Mouse (Mus musculus): ENCODE data around the gene Bcl3. TPM values are rescaled to one million over a fixed set of nuclear protein-coding genes. Genes with fewer than 3 reads are reported as not detected.
"Not testable (repeated sequence)": the region's sequence is repeated elsewhere in the genome, so short reads cannot be mapped to it uniquely, and the experiment has no call there.

The Bcl3 gene
- polyA plus RNA-seq, 1 experiment from 2014 or later = 3.3 TPM

DNA sequence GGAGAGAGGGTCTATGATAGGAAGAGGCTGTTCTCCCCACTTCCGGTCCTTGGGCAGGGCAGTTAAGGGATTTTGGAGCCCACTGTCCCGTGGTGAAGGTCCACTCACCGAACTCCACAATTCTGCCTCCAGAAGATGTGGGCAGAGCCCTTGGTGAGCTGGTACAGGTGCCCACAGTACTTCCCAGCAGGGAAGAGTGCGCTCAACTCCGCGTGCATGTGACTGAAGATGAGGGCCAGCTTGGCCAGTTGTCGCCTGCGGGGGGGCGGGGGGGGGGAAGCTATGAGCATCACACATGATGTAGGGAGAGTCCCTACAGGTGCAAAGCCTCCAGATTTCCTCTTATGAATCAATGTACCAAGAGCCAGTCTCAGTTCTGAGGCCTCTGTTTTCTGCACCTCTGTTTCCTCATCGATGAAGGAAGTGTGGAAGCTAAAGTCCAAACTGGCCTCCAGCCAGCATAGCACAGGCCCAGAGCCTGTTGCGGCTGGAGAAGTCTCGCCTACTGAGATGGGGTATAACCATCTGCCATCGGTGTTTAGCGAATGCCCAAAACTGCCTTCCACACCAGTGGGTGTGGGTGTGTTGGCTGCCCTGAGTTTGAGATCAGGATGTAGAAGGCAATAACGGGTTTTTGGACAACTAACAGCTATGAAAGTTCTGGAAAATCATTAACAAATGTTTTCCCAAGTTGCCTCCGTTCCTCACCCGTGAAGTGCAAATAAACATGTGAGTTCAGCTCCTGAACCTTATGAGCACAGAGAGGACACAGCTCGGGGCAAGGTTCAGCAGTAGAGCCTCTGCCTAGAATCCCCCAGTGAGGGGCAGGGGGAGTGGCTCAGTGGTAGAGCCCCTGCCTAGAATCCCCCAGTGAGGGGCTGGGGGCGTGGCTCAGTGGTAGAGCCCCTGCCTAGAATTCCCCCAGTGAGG is 29.6 kb downstream of the Bcl3 start:
- H3K27ac ChIP-seq (ENCODE audit: low read length) = no peak overlapping the region
- 83% methylated on average over 19 of the region's 19 CpGs for WGBS

DNA sequence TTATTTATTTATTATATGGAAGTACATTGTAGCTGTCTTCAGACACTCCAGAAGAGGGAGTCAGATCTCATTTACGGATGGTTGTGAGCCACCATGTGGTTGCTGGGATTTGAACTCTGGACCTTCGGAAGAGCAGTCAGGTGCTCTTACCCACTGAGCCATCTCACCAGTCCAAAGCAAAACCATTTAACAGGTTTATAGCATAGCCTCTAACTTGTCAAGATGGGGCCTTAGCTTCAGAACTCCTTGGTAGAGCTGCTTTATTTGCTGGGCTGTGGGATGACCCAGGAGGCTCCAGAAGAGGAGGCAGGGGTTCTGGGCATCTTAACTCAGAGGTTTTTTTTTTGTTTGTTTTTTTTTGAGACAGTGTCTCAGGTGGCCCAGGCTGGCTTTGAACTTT is 31.1 kb downstream of the Bcl3 start:
- not testable (repeated sequence) for H3K9me3 ChIP-seq (ENCODE audit: low read length); ATAC-seq (ENCODE audit: low FRiP score, low TSS enrichment)
- WGBS = 83% methylated on average over 2 of the region's 2 CpGs

More for the DNA sequence above, 29.6 kb downstream of the Bcl3 start:
- Histone ChIP-seq H3K4me2 (replicated peaks; ENCODE audit: low read depth, low read length) (no peak overlapping the region), H3K9ac (replicated peaks; ENCODE audit: low read length) (no peak overlapping the region), H3K36me3 (ENCODE audit: insufficient read depth, low read length) (no peaks in the 10 kb centered on the region), H3K4me1 (ENCODE audit: insufficient read depth, low read length) (no peaks in the 10 kb centered on the region), H3K27me3 (ENCODE audit: insufficient read depth, low read length) (peaks cover 18% of the 10 kb centered on the region), H3K9me3 (ENCODE audit: low read length) (no peaks in the 10 kb centered on the region), H3K4me3 (ENCODE audit: low read length) (no peak overlapping the region)
- no peak for ATAC-seq (ENCODE audit: low FRiP score, low TSS enrichment)

DNA sequence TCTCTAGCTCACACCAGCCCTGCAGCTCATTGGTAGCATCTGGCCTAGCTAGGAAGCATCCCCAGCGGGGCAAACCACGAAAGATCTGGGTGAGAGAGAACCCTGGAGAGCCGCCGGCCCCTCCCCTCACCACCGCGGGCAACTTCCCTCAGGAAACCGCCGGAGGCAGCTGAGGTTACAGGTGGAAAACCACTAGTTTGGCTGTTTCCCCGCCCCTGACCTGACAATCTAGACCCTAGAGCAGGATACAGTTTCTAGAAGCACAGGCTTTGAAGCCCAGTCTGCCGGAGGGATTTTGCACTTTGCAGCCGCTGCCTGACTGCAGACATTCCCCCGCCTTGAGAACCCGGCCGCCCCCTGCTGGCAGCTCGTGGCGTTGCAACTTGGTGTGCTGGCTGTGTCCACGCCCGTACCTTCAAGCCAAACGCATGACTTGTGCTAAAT is 32.6 kb downstream of the Bcl3 start:
- Histone ChIP-seq H3K9me3 (ENCODE audit: low read length) (no peaks in the 10 kb centered on the region), H3K4me3 (ENCODE audit: low read length) (peak overlapping the region; percentile 41), H3K27ac (ENCODE audit: low read length) (no peak overlapping the region), H3K9ac (replicated peaks; ENCODE audit: low read length) (peak overlapping the region; percentile 67), H3K27me3 (ENCODE audit: insufficient read depth, low read length) (no peaks in the 10 kb centered on the region), H3K4me2 (replicated peaks; ENCODE audit: low read depth, low read length) (peak overlapping the region; percentile 74), H3K36me3 (ENCODE audit: insufficient read depth, low read length) (no peaks in the 10 kb centered on the region), H3K4me1 (ENCODE audit: insufficient read depth, low read length) (no peaks in the 10 kb centered on the region)
- ATAC-seq (ENCODE audit: low FRiP score, low TSS enrichment) = peak; percentile 70
- under 1% methylated on average over 19 of the region's 19 CpGs for WGBS

More for the DNA sequence above, 31.1 kb downstream of the Bcl3 start:
- not testable (repeated sequence) for H3K9ac ChIP-seq (replicated peaks; ENCODE audit: low read length); H3K27ac ChIP-seq (ENCODE audit: low read length); H3K4me2 ChIP-seq (replicated peaks; ENCODE audit: low read depth, low read length); H3K4me1 ChIP-seq (ENCODE audit: insufficient read depth, low read length); H3K36me3 ChIP-seq (ENCODE audit: insufficient read depth, low read length); H3K4me3 ChIP-seq (ENCODE audit: low read length); H3K27me3 ChIP-seq (ENCODE audit: insufficient read depth, low read length)

DNA sequence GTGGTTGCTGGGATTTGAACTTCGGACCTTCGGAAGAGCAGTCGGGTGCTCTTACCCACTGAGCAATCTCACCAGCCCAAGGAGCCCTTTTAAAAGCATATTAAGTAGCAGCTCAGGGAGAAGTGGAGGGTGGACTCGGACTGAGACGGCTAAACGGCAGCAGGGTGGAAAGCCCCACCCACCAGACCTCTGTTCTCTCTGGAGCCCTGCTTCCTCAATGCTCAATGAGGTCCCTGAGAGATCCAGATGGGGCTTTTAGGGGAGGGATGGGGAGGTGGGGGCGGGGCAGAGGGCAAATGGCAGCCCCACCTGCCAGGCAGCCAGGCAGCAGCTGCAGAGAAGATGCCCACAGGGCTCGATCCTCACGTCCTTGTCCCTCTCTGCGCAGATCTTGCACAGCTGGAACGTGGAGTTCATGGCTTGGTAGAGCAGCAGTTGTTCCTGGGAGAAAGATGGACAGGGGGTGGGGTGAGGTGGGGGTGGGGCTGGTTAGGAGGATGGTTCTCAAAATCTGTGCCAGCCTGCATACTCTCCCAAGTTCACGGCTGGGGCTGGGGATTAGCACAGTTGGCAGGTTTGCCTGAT is 36.6 kb downstream of the Bcl3 start:
- H3K27me3 ChIP-seq (ENCODE audit: insufficient read depth, low read length) = no peaks in the 10 kb centered on the region
- no peak for ATAC-seq (ENCODE audit: low FRiP score, low TSS enrichment)
- no peak overlapping the region for H3K4me3 ChIP-seq (ENCODE audit: low read length)
- H3K4me2 ChIP-seq (replicated peaks; ENCODE audit: low read depth, low read length) = no peak overlapping the region
- H3K4me1 ChIP-seq (ENCODE audit: insufficient read depth, low read length) = no peaks in the 10 kb centered on the region
- no peak overlapping the region for H3K27ac ChIP-seq (ENCODE audit: low read length)
- no peak overlapping the region for H3K9ac ChIP-seq (replicated peaks; ENCODE audit: low read length)
- 42% methylated on average over 12 of the region's 12 CpGs for WGBS
- no peaks in the 10 kb centered on the region for H3K36me3 ChIP-seq (ENCODE audit: insufficient read depth, low read length)
- no peaks in the 10 kb centered on the region for H3K9me3 ChIP-seq (ENCODE audit: low read length)

DNA sequence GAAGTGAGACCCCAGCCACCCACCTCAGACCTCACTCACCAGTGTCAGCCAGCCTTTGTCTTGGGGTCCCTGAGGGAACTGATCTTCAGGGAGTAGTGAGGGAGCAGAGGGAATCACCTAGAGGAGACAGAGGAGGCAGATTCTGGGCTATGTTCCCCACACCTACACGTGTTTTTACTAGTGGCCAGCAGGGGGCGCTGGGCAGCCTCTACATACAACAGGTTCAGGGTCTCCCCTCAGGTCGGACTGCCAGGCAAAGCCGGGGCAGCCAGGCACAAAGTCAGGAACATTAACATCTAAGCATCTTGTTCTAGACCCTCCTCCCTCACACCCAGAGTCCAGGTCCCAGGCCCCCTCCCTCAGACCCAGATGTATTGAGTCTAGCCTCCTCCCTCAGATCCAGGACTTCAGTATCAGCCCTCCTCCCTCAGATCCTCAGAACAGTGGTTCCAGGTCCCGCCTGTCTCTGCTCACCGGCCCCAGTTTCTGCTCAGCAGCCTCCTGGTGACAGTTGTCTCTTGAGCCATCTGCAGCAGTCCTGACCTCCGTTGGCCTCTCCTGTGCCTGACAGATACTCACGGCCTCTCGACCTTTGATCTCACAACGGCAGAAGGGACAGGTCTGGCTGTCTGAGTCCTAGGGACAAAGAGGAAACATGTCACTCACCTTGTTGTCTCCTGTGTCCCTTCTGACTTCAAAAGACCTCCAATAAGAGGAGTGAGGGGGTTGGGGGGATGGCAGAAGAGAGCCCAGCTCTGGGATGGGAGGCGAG is 37.6 kb downstream of the Bcl3 start:
- Histone ChIP-seq H3K9me3 (ENCODE audit: low read length) (0 out of 2 replicates have a peak, but pooled peaks cover 1% of the 10 kb centered on the region), H3K36me3 (ENCODE audit: insufficient read depth, low read length) (no peaks in the 10 kb centered on the region), H3K9ac (replicated peaks; ENCODE audit: low read length) (no peak overlapping the region), H3K4me1 (ENCODE audit: insufficient read depth, low read length) (no peaks in the 10 kb centered on the region), H3K27ac (ENCODE audit: low read length) (no peak overlapping the region), H3K27me3 (ENCODE audit: insufficient read depth, low read length) (no peaks in the 10 kb centered on the region), H3K4me3 (ENCODE audit: low read length) (no peak overlapping the region), H3K4me2 (replicated peaks; ENCODE audit: low read depth, low read length) (no peak overlapping the region)
- 34% methylated on average over 11 of the region's 11 CpGs for WGBS
- no peak for ATAC-seq (ENCODE audit: low FRiP score, low TSS enrichment)

DNA sequence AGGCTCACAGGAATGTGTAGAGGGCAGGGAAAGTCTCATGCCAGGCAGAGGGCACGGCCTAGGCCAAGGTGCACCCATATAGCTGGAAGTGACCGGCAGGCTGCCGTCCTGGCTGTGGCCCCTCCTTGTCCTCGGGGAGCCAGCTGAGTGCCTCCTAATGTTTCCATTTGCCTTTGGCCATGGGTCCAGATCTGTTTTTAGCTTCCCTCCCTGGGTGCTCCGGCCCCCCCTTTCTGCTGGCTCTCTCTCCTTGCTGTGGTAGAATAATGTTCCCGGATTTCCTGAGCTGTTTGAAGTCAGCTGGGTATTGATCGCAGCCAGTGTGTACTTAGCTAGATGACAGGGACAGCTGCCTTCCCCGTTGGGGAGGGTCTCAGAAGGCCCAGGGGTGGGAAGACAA is 38.9 kb downstream of the Bcl3 start:
- Histone ChIP-seq H3K4me2 (replicated peaks; ENCODE audit: low read depth, low read length) (no peak overlapping the region), H3K27me3 (ENCODE audit: insufficient read depth, low read length) (no peaks in the 10 kb centered on the region), H3K4me1 (ENCODE audit: insufficient read depth, low read length) (no peaks in the 10 kb centered on the region), H3K36me3 (ENCODE audit: insufficient read depth, low read length) (no peaks in the 10 kb centered on the region), H3K9me3 (ENCODE audit: low read length) (0 out of 2 replicates have a peak, but pooled peaks cover 2% of the 10 kb centered on the region), H3K4me3 (ENCODE audit: low read length) (no peak overlapping the region), H3K27ac (ENCODE audit: low read length) (no peak overlapping the region), H3K9ac (replicated peaks; ENCODE audit: low read length) (no peak overlapping the region)
- no peak for ATAC-seq (ENCODE audit: low FRiP score, low TSS enrichment)
- 69% methylated on average over 8 of the region's 8 CpGs for WGBS

DNA sequence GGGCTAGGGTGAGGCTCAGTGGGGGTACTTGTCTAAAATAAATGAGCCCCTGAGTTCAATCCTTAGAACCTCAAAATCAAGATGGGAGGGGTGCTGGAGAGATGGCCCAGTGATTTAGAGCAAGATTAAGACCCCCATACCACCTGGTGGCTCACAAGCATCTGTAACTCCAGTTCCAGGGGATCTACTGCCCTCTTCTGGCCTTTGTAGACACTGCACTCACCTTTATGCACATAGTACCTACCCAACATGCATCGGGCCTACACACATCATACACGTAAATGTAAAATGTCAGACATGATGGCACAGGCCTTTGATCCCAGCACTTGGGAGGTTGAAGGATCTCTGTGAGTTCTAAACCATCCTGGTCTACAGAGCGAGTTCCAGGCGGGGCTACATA is 39.9 kb downstream of the Bcl3 start:
- no peak overlapping the region for H3K4me2 ChIP-seq (replicated peaks; ENCODE audit: low read depth, low read length)
- H3K27me3 ChIP-seq (ENCODE audit: insufficient read depth, low read length) = no peaks in the 10 kb centered on the region
- 0 out of 2 replicates have a peak, but pooled peaks cover 2% of the 10 kb centered on the region for H3K9me3 ChIP-seq (ENCODE audit: low read length)
- no peak overlapping the region for H3K9ac ChIP-seq (replicated peaks; ENCODE audit: low read length)
- no peak for ATAC-seq (ENCODE audit: low FRiP score, low TSS enrichment)
- H3K4me3 ChIP-seq (ENCODE audit: low read length) = no peak overlapping the region
- H3K27ac ChIP-seq (ENCODE audit: low read length) = no peak overlapping the region
- no peaks in the 10 kb centered on the region for H3K36me3 ChIP-seq (ENCODE audit: insufficient read depth, low read length)
- 93% methylated on average over 4 of the region's 4 CpGs for WGBS
- no peaks in the 10 kb centered on the region for H3K4me1 ChIP-seq (ENCODE audit: insufficient read depth, low read length)

DNA sequence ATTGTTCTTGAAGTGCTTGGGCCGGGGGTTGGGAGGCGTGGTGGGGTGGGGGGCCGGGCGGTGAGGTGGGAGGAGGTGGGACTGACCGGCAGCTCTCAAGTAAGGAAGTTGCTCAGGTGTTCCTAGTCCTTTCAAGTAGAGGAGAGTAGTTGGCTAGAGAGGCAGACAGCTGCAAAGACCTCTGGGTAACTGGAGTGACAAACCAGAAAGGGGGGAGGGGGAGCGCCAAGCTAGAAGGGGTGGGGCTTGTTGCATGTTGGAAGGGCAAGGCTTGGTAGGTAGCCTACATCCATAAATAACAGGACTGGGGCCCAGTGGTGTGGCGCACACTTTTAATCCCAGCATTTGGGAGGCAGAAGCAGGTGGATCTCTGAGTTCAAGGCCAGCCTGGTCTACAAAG is 40.8 kb downstream of the Bcl3 start:
- ATAC-seq (ENCODE audit: low FRiP score, low TSS enrichment) = no peak
- Histone ChIP-seq H3K27ac (ENCODE audit: low read length) (no peak overlapping the region), H3K36me3 (ENCODE audit: insufficient read depth, low read length) (no peaks in the 10 kb centered on the region), H3K4me1 (ENCODE audit: insufficient read depth, low read length) (no peaks in the 10 kb centered on the region), H3K9ac (replicated peaks; ENCODE audit: low read length) (no peak overlapping the region), H3K4me3 (ENCODE audit: low read length) (no peak overlapping the region), H3K9me3 (ENCODE audit: low read length) (0 out of 2 replicates have a peak, but pooled peaks cover 2% of the 10 kb centered on the region), H3K4me2 (replicated peaks; ENCODE audit: low read depth, low read length) (no peak overlapping the region), H3K27me3 (ENCODE audit: insufficient read depth, low read length) (no peaks in the 10 kb centered on the region)
- WGBS = 92% methylated on average over 7 of the region's 7 CpGs

DNA sequence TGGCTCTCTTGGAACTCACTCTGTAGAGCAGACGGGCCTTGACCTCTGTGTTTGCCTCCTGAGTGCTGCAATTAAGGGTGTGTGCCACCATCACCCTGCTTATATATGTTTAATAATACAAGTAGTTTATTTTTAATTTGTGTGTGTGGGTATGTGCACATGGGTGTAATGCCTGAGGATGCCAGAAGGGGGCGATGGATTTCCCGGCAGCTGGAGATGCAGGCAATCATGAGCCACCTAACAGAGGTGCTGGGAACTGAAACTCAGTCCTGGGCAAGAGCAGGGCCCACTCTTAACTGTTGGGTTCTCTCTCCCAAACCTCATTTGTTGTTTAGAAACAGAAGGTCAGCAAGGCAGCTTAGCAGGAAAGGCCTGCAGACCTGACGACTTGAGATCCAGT is 42.7 kb downstream of the Bcl3 start:
- Histone ChIP-seq H3K27ac (ENCODE audit: low read length) (no peak overlapping the region), H3K9ac (replicated peaks; ENCODE audit: low read length) (no peak overlapping the region), H3K4me3 (ENCODE audit: low read length) (no peak overlapping the region), H3K36me3 (ENCODE audit: insufficient read depth, low read length) (no peaks in the 10 kb centered on the region), H3K27me3 (ENCODE audit: insufficient read depth, low read length) (no peaks in the 10 kb centered on the region), H3K9me3 (ENCODE audit: low read length) (0 out of 2 replicates have a peak, but pooled peaks cover 2% of the 10 kb centered on the region), H3K4me1 (ENCODE audit: insufficient read depth, low read length) (no peaks in the 10 kb centered on the region), H3K4me2 (replicated peaks; ENCODE audit: low read depth, low read length) (no peak overlapping the region)
- no peak for ATAC-seq (ENCODE audit: low FRiP score, low TSS enrichment)
- WGBS = 83% methylated on average over 4 of the region's 4 CpGs

Measured in kidney, embryonic 16.5 days (tissue).